Mouse (Mus musculus): ENCODE results near the gene Napsa.

DNA sequence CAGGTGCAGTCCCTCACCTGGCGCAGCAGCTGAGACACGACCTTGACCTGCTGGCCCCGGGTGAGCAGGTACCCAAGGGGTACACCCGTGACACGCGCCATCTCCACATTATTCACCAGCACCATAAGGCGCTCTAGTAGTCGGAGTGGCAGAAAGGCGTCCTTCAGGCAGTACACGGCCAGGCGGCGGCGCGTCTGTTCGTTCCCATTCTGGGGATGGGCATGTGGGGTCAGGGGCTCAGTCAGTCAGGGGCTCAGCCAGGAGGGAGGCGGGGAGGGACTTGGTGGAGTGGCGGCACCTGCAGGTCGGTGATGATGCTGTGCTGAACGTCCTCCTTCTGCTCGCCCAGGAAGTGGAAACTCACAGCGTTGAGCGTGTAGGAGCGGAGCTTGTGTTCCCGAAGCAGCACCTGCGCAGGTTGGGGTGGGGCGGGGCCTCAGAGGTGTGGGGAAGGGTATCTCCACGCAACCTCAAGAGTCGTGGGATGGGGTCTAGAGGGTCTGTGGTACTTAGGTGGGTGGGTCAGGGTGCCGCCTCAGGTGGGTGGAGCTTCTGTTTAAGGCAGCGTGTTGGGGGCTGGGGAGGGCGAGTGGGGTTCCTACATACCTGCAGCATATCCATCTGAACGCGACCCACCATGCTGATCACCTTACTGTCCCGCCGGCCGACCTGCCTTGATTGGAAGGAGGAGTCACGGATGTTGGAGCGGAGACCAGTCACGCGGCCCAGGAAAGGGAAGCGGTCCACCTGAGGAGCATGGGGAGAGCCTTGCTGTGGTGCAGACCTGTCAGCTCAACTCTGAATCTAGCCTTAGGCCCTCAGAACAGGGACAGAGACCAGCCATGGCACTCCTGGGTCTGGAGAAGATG, 33.2 kb upstream of the Napsa start:
- TF ChIP-seq GATA1 (IDR thresholded peaks at IDR 0.05; ENCODE audit: borderline replicate concordance, low read length) (no peak), FLI1 (IDR thresholded peaks at IDR 0.05; ENCODE audit: low read length) (no peak)
